Mouse (Mus musculus) T-helper 17 cell (primary cell): ENCODE measurements around the gene Ybx3.

Experiments used
- in situ Hi-C, 2 experiments: fragments of 300-600 bp; cut with MboI, MseI; formaldehyde crosslinking; loops; 1 replicate in 1 of 2; 2 replicates in 1 of 2; pipeline ENCODE4 v1.15.1; 2025; ENCODE audit warnings: high pct_unique_total_duplicates in 2 of 2

Gene Ybx3

GRCm38 (mm10) chr6:131338787-131339186 lies 49.5 kb downstream of the Ybx3 start:
- in situ Hi-C loops: no loop called here

GRCm38 (mm10) chr6:131327076-131327475 lies 61.2 kb downstream of the Ybx3 start:
- in situ Hi-C loops: no loop called here

DNA sequence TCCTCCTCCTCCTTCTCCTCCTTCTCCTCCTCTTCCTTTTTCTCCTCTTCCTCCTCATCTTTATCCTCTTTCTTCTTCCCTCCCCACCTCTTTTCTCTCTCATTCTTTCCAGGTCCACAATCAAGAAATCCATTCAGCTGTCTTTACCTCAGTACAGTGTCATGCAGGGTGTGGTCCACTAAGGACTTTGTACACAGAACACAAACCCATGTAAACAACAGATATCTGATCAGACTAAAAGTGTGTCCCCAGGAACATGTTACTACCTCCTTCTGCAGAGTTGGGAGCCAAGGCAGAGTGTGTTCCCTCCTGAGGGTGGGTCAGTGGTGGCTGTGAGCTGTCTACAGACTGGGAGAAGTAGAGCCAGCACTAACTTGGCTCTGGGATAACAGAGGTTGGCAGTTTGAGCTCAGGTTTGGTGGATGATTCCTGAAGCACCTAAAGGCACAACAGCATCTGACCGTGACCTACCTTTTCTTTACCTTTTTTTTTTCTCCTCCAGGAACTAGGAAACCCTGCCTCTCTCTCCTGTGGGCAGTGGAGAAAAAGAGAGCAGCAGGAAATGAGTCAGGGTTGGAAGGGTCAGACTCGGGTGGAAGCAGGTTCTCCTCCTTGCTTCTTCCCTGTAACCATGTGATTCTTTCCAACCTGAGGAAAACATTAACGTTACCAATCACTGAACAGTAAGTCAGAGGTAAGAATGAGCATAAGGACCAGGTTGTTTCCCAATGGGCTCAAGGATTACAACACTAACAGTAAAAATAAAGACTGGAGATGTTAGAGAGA lies 66.2 kb downstream of the Ybx3 start:
- in situ Hi-C loops: no loop called here

DNA sequence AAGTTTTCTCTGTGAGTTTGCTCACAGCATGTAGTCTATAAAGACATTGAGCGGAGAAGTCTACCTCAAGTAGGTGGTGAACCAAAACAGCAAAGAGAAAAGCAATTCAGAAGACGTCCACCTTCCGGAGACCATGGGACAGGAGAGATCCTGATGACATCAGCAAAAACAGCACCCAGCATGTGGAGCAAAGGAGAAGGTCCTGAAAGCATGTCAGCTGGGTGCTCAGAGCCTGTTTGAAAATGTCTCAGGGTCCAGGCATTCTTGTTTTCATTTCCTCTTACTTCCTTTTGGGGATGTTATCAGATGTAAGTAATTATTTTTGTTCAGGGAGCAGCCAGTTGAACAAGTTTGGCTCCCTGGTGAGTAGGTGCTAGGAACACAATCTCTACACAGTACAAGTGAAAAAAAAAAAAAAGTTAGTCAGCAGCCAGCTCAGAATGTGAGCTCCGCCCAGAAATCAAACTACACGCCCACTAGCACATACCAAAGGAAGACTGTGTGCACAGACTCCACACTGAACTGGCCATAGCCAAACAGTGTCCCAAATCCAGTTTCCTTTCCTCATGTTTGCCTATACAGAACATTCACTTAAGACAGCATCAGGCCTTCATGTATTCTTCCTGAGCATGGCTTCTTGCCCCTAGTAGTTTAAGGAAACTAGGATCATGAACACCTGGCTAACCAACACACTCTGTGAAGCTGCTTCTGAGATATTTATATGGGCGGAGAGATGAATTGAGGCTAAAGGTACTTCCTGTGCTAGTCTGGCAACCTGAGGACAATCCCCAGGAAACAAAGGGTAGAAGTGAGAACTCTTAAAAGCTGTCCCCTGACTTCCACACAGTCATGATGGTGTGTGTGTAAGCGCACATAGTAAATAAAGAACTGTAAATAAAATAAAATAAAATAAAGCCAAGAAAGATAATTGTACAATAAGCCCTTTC lies 71.8 kb downstream of the Ybx3 start:
- in situ Hi-C loops: no loop called here
